Mouse (Mus musculus): ENCODE measurements around the gene Tnp1. TPM values are rescaled to one million over a fixed set of nuclear protein-coding genes. Genes with fewer than 3 reads are reported as not detected.

Gene Tnp1
- polyA plus RNA-seq, 2 experiments from 2014 or later: not detected

DNA sequence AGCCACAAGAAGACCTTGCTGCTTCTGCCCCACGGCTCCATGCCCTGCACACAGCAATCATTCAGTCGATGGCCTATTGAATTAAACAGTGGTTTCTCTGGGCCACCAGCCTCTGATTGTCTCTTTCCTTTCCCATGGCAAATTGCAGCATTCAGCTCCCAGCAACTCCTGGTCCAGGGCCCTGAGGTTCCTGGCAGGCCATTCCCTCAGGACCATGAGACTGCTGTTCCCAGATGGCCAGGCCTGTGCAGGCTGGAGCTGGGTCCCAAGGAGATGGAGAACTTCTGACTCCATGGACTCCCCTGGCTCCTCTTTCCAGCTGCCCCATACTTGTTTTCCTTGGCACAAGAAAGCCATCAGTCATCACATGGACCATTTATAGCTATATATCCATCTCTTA, 10.8 kb downstream of the Tnp1 start:
- ATAC-seq: no peak

DNA sequence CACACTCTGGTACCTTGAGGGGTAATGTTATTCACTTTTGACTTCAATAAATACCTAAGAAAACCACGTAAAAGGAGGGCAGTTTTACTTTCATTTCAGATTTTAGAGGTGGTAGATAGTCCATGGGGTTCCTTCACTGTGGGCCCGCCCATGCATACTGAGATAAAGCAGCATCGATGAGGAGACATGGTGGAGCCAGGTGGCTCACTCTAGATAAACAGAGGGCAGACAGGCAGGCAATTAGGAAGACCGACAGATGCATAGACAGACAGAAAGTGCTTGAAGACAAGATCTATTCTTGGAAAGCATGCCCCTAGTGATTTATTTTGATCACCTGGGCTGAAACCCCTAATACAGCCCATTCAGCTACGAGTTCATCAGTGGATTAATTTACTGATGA, 13.1 kb downstream of the Tnp1 start:
- no peak for ATAC-seq

- ATAC-seq: no peak
Measured at GRCm38 (mm10) chr1:73001961-73002360, 13.7 kb downstream of the Tnp1 start.

DNA sequence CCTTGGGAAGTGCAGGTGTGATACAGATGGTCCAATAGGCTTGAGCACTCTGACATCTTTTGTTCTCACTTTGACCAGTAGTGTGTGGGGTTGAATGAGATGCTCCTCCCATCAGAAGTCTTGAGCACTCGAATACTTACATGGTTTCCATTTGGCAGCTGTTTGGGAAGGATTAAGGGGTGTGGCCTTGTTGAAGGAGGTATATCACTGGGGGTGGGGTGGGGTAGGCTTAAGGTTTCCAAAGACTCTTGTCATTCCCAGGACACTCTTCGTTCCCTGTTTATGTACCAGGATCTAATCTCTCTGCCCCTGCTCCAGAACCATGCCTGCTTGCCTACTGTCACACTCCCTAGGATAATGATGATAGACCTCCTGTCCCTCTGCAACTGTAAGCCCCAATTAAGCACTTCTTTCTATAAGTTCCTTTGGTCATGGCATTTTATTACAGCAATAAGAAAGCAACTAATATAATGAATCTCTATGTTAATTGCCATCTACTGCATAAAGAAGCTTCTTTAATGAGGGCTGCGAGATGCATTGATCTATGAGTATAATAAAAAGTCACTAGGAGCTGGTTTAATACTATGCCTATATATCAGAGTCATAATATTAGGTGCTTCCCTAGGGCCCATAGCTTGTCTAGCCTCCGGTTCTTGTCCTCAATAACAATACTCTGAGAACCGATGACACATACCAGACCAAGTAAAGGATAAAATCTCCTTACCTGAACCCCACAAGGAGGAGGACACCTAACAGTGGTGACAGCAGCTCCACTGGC, 20.8 kb downstream of the Tnp1 start:
- no peak for ATAC-seq

DNA sequence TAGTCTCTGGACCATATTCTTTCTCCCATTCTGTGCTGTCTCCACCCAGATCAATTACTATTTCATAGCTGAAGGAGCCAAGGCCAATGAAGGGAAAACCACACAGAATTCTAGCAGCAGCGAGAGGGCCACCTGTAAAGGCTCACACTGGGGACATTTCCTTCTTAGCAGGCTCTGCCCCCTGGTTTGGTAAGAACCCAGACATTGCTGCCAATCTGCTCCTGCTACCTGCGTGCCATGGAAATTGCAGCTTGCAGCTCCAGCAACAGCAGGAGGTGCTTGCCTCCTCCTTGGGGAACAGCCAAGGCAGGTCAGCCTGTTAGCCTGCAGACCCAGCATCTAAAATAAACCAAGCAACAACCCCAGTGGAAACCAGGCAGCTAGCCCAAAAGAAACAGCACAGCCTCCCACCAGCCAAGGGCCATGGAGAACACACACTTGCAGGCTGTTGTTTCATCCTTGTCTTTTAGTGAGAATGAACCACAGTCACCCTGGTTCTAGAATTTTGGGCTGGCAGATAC, 22.7 kb downstream of the Tnp1 start:
- ATAC-seq: no peak

GRCm38 (mm10) chr1:72992209-72992608, 23.5 kb downstream of the Tnp1 start:
- no peak for ATAC-seq

DNA sequence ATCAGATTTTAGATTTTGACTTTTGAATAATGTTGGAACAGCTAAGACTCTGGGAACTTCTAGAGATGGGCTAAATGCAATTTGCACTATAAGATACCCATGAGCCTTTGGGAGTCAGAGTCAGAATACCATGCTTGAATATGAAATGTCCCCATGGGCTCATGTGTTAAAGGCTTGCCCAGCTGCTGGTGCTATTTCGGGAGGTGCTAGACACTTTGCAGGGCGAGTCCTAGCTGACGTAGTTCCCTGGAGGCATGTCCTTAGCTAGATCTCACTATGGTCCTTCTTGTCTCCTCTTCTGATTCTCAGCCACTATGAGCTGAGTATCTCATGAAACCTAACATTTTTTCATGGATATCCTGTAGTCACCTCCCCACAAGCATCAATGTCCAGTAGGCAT, 26.8 kb downstream of the Tnp1 start:
- ATAC-seq: no peak

DNA sequence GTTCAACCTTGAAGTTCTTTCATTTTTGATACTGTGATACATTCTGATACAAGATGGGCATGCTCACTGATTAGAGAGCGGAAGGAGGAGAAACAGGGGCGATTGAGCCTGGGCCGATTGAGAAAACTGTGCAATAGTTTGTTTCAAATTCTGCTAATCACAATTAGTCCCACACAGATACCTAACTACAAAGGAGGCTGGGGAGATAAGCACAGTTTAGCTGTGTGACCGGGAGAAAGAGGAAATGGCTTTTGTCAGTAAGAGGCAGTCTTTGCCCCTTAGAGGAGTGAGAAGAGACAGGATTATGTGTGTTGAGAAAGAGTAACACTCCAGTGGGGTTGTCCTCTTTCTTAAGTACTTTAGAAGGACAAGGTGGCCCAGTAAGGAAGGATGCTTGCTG, 29.0 kb downstream of the Tnp1 start:
- ATAC-seq: no peak

GRCm38 (mm10) chr1:72978956-72979355, 36.8 kb downstream of the Tnp1 start:
- no peak for ATAC-seq

- ATAC-seq: no peak
Measured at GRCm38 (mm10) chr1:72974226-72974625, 41.5 kb downstream of the Tnp1 start.

DNA sequence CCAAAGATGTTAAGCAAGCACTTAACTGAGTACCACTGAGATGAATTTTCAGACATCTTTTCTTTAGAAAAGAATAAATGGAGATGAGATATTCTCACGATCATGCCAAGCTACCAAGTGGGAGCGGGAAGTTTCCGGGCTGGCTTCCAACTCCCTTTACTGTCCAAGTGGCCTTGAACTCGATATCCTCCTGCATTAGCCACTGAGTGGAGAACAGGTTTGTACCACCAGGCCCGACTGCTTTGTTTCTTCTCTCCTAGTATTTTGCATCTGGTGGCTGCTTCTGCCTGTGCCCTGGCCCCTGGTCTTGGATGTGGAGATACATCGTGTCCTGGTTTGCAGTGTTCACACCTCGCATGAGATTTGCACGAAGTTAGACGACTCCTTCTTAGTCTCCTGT, 45.2 kb downstream of the Tnp1 start:
- no peak for ATAC-seq

DNA sequence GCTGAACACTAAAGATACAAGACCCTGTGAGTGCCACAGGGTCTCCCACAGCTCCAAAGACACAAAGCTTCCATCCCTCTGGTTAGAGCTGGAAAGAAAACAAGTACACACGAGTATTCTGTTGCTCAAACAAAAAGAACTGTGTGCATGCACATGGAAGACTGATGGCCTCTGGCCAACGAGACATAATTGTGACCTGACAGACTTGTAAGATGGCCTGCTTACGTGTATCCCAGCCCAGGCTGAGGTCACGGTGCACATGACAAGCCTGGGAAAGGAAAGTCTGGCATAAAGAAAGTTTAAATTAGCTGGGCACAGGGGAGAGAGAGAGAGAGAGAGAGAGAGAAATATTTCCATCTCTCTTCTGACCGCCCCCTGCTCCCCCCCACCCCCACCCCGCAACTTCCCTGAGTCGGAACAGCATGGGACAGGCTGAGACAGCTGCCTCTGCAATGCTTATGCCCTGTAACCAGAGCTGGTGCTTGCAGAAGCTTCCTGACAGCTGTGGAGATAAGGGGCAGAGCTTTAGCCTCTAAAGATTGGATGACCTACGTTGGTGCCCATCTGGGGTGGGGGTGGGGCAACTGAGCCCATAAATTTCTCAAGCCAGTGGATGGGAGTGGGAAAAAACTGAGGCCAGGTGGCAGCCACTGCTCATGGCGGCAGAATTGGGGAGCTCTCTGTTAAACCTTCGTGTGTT, 46.4 kb downstream of the Tnp1 start:
- ATAC-seq: no peak

- no peak for ATAC-seq
Measured at GRCm38 (mm10) chr1:72966423-72966822, 49.3 kb downstream of the Tnp1 start.

Other genes starting within 250 kb of the Tnp1 start
- not detected for gene Igfbp2, start 191.4 kb downstream of the Tnp1 start, polyA plus RNA-seq (2017; shearing (Covaris generic))
- gene Igfbp5, start 141.0 kb downstream of the Tnp1 start, polyA plus RNA-seq (2017; shearing (Covaris generic)): not detected